Mouse (Mus musculus): Measurements from ENCODE around the gene Zfp219.
"Not testable (repeated sequence)": the region's sequence is repeated elsewhere in the genome, so short reads cannot be mapped to it uniquely, and the experiment has no call there.

Gene Zfp219

DNA sequence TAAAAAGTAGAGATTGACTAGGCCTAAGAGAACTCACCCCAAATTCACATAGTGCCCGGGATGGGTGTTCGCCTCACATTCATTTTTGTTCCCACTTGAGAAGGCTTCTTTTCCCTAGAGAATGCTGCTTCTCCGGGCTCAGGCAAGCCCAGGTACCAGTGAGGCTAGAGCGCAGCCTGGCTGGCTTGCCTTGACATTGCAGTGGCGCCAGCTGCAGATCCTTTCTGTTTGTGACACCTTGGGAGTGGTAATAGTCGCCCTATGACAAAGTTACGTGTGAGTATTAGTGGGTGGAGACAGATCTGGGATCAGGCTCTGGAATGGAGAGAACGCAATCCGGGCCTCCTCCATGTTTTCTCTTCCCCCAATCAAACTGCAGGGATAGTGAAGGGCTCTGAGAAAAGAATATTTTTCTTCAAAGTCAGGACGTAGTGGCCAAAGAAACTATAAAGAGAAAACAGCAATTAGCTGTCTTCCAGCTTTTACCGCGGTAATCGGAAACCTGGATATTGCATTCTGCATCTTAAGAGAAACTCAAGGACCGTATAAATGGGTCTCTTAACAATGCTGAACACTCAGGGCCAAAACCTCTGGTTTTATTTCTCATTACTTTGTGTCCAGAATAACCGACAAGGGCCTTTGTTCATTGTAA lies at the start of gene Zfp219:
TSS of gene Zfp219 (minus strand) at position 248 of the 652 bp plus-strand sequence.
- in situ Hi-C loops (cut with MboI) = loop anchor here (5.0 kb wide), 1 partner anchor 123 kb away; no protein-coding TSS in a partner anchor

DNA sequence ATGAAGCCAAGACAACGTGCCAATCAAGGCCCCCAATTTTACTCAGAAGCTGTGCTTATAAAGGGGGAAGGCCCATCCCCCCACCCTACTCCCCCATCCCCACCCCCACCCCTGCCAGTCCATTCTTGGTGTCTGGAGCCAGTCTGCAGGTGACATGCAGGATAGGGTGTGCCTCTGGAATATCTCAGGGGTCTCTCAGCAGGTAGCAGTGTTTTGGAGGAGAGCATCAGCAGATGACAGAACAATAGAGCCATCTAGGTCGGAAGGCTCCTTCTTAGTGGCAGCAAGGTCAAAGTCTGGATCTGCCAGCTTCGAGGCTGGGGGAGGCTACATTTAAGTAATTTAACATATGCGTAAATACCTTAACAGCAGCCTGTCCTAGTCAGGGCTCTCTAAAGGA lies 45.6 kb upstream of the Zfp219 start:
- in situ Hi-C loops (cut with MboI) = no loop called here

DNA sequence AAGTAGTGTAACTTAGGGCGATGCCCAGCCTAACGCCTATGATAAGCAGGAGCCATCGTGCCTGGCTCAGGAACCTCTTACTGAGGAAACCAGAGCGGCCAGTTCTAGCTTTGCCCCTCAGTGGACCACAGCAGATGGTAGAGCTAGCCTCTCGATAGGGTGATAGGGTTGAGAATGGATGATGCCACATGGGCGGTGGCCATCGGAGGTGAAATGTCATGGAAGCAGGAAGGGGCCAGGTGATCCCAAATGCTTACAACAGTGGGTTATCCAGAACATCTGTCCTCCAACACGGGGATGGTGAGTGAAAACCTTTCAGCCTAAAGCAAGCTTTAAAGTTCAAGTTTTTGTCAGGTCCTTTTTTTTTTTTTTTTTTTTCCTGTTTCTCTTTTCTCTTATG lies 41.3 kb upstream of the Zfp219 start:
- in situ Hi-C loops (cut with MboI) = no loop called here

DNA sequence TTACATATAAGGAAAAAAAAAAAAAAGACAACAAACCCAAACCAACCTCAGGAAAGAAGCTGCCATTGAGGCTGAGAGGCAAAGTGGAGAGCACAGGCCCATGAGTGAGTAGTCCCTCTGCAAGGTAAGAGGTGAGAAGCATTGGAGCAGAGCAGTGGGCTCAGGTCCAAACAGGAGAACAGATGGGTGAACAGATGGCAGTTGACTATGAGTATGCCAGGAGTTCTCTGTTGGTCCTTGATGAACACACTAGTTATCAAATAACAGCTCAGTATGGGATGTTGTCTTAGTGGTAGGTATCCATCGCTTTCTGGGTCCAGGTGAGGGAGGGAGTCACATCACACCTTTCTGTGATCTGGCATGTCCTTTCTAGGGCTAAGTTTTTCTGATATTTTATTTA lies 40.3 kb upstream of the Zfp219 start:
- in situ Hi-C loops (cut with MboI) = no loop called here

DNA sequence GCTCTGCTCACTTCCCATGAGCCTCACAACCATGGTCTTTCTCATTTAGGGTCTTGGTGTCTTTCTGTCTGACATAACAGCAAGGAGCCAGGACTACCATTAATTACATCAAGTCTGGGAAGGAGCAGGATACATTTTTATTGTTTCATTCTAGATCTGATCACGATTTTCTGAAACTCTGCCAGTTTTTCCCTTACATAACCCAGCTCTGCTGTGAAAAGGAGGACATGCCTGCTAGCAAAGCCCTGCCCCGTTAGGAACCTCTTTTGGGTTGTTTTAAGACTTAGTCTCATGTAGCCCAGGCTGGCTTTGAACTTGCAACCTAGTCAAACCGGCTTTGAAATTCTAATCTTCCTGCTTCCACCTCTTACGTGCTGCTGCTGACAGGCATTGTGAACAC lies 39.4 kb upstream of the Zfp219 start:
- in situ Hi-C loops (cut with MboI) = no loop called here

DNA sequence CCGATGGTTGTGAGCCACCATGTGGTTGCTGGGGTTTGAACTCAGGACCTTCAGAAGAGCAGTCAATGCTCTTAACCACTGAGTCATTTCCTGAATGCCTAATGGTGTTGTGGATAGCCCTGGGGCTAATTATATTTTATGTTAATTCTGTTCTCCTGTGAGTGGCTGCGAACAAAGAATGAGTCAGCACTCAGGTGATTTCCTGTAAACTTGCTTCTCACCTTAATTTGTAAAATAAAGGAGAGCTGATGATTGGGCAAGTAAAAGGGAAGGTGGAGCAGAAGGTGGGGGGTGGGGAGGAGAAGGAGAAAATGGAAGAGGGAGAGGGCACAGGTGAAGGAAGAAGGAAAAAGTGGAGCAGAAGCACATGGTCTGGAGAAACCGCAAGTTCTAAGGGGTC lies 32.2 kb upstream of the Zfp219 start:
- in situ Hi-C loops (cut with MboI) = not testable (repeated sequence)

DNA sequence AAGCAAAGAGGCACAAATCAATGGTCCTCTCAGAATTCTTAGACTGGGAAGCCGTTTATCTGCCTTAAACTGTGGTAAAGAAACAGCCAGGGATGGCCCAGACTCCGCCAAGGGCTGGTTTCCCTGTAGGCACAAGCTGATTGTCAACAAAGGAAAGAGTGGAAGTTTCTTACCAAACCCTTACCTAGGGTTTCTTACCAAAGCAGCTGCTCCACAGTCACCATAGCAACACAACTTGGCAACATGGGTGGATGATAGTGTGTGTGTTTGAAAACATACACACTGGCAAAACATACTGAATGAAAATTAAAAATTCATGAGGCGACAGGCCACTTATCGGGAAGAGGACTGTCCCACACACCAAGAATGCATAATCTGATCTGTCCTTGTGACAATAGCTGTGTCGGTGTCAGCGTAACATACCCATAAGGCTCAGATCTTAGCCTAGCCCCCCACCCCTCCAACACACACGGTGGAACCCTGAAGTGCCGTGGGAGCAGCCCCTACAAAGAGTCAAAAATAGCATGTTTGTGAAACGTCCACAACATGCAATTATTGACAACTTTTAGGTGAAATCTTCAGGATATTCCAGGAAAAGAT lies 25.5 kb upstream of the Zfp219 start:
- in situ Hi-C loops (cut with MboI) = no loop called here

DNA sequence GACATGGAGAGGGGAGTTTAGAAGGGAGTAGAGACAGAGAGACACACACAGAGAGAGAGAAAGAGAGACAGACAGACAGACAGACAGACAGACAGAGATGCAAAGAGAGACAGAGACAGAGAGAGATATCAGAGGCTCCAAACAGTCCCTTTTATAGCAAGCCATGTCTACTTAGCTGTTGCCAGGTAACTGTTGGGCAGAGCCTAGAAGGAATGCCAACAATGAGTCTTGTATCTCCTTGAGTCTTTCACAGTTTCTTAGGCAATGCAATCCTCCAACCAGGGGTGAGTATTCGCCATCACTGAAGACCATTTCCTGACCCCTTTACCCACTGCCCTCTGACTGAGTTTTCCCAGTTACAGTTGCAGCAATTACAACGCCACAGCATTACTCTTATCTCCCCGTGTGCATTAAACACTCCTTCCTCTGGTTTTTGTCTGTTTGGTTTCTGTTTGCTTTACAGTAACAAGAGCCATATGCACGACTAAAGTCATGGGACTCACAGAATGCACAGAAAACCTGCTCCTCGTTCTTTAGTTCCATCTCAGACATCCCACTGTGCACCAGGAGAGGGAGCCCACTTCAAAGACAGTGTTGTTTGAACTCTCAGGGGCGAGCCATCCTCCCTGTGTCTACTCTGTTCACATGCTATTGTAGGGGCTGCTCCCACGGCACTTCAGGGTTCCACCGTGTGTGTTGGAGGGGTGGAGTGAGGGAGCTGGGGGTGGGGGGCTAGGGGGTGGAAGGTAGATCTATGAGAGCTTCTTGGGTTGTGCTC lies 24.6 kb upstream of the Zfp219 start:
- in situ Hi-C loops (cut with MboI) = no loop called here

DNA sequence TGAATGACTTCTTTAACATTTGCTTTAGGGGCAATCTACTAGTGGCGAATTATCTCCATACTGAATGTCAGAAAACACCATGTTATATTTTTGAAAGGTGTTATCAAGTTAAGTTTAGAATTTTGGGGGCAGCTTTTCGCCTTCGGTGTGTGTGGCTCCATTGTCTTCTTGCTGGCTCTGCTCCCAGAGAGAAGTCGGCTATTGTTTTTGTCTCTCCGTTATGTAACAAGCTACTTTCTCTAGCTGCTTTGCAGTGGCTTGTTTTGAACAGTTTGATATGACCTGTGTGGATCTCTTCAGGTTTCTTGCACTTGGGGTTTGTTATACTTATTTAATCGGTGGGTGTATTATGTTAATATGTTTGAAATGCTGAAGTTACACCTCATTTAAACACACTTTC lies 22.9 kb upstream of the Zfp219 start:
- in situ Hi-C loops (cut with MboI) = no loop called here

DNA sequence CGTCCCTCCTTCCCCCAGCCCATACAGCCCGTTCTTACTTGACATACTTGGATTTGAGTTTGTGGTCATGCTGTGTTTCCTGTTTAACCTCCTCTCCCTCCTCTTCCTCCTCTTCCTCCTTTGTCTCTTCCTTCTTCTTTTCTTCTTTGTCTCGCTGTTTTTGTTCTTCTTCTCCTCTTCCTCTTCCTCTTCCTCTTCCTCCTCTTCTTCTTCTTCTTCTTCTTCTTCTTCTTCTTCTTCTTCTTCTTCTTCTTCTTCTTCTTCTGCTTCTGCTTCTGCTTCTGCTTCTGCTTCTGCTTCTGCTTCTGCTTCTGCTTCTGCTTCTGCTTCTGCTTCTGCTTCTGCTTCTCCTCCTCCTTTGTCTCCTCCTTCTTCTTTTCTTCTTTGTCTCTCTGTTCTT lies 21.8 kb upstream of the Zfp219 start, which contains the start of gene Olfr221:
TSS of gene Olfr221 (minus strand) at position 101 of the 400 bp plus-strand sequence.
- in situ Hi-C loops (cut with MboI) = not testable (repeated sequence)

DNA sequence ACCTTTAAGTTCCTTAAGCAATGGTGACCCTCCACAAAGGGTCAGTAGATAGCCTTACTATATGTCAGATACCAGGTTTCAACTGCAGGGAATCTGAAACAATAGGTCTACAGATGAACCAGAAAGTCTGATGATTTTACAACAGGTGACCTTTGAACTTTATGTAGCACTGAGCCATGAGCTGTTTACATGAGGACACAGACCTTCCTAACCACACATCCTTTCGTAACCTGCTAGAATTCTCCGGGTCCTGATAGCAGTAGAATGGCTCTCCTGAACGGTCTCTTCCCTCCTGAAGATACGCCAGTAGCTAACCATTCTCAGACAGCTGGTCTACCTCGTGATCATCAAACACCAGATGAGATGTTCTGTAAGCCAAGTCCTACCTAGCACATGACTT lies 18.8 kb upstream of the Zfp219 start:
- in situ Hi-C loops (cut with MboI) = no loop called here

DNA sequence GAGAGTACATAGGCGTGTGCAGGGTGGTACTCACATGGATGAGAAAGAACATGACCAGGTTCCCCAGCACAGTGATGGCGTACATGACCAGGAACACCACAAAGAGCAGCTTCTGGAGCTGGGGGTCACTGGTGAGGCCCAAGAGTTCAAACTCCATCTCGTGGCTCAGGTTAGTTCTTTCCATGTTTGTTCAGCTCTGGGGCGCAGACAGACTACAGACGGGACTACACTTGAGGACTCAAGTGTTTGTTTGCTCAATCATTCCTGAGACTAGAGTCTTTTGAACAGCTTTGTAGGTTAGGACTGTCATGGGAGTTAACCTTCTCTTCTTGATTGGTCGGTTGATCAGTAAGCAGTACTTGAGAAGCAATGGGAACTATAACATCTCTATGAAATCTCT lies 15.4 kb upstream of the Zfp219 start:
- in situ Hi-C loops (cut with MboI) = no loop called here

DNA sequence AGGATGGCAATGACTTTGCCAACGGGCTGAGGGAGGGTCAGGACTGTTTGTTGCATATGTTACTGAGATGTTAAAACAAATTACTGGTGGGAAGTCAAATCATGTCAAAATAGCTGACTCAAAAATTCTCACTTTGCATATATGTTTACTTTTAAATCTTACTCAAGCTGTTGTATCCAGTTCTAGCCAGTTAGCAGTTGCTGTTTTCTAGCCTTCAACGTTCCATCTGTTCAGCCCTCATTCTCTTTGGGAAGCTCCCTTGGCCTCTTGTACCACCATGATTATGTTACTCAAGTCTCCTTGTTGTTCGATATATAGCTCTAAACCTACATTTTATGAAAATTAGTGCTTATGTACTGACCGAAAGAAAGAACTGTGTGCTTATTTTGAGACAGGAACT lies 5.8 kb upstream of the Zfp219 start:
- in situ Hi-C loops (cut with MboI) = no loop called here

DNA sequence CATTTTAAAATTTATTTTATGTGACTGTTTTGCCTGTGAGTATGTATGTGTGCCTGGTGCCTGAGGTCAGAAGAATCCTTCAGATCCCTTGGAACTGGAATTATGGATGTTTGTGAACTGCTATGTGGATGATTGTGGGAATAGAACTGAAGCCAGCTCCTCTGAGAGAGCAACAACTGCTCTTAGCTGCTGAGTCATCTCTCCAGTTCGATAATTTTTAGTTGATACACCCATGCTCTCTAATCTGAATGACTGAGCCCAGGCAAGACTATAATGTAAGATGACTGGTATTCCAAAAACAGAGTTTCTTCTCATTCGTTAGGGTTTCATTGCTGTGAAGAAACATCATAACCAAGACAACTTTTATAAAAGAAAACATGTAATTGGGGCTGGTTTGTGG lies 3.6 kb upstream of the Zfp219 start:
- in situ Hi-C loops (cut with MboI) = loop anchor here (5.0 kb wide), 1 partner anchor 127 kb away; no protein-coding TSS in a partner anchor

DNA sequence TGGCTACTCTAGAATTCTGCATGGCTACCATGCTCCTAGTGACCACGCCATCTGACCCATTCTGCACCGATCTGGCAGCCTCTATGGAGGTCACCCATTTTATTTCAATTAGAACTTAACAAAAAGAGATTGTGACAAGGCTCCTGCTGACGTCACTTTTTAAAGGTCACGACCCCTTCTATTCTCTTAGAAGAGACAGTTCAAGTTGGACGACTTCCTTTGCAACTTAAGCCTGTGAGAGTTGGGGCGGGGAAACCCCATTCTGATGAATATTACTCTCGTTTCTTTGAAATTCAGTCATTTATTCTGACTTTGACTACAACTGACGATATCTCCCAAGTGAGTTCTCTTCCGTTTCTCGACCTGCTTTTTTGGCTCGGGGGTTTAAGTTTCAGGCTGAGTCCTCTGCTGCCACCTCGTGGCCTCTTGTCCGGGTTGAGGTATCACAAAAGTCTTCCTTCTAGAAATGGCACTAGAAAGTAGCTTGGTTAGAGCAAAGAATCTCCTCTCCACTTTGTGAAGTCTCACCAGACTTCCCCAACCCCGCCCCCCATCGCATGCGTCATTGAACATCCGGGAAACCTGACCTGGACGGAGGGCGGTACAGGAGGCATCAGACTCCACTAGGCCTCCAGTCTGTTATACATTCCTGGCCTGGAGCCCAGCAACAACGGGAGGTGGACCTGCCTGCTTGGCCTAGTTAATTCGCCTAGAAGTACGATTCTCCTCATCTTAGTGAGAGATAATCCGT lies 2.4 kb upstream of the Zfp219 start:
- in situ Hi-C loops (cut with MboI) = loop anchor here (5.0 kb wide), 1 partner anchor 126 kb away; no protein-coding TSS in a partner anchor

DNA sequence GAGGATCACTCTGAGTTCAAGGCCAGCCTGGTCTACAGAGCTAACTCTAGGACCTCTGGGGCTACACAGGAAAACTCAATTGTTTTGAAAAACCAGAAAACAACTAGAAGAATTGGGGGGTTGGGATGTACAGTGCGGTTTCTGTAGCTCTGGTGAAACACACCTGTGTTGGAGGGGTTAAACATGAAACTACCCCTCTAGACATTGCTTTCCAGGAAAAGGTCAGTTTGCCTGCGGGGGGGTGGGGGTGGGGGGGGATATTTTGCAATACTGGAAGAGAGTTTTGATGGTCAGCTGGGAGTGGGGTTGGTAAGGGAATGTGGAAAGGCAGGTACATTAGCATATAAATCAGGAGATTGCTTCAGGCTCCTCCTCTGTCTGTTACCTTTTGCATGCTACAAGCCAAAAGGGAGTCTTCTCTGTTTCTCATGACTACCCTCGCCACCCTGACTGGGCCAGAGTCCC lies 1.7 kb upstream of the Zfp219 start:
- in situ Hi-C loops (cut with MboI) = loop anchor here (5.0 kb wide), 1 partner anchor 125 kb away; no protein-coding TSS in a partner anchor

DNA sequence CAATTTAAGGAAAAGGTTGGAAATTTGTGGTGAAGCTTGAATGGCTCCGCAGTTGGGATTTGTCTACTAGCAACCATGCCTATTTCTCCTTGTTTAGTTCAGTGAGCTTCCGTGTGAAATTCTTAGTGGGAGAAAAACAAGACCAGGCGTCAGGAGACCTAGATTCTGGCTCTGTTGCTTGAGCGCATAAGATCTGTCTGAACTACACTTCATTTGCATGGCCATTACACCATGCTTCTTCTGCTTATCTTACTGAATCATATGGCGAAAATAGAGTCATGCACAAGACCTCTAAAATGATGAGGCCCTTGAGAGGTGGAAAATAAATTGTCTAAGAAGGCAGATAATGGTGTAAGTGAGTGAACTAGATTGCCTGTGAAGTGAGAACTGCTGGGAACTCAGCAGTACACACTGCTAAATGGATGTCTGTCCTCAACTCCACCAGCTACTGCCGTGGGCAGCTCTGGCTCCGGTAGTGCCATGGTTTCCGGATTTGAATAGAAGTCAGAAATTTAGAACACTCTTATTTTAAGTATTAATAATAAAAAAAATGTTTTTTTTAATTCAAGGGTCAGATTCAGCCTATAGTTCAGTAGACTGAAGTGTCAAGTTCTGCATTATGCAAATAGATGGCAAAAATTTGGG lies 1.2 kb upstream of the Zfp219 start:
- in situ Hi-C loops (cut with MboI) = loop anchor here (5.0 kb wide), 1 partner anchor 124 kb away; no protein-coding TSS in a partner anchor

DNA sequence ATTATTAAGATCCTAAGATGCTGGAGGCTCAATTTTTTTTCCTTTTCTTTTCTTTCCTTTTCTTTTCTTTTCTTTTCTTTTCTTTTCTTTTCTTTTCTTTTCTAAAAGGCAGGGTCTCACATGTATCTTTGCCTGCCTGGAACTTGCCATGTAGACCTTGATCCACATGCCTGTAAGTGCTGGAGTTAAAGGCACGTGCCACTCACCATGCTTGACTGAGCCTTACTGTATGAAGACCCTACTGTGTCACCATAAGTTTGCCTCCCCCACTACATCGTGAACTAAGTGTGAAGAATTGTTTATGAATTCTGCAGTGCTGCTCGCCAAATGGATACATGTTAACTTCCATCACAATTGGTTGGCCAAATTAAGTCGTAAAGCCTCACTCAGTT lies 601 bp upstream of the Zfp219 start:
- in situ Hi-C loops (cut with MboI) = loop anchor here (5.0 kb wide), 1 partner anchor 124 kb away; no protein-coding TSS in a partner anchor

DNA sequence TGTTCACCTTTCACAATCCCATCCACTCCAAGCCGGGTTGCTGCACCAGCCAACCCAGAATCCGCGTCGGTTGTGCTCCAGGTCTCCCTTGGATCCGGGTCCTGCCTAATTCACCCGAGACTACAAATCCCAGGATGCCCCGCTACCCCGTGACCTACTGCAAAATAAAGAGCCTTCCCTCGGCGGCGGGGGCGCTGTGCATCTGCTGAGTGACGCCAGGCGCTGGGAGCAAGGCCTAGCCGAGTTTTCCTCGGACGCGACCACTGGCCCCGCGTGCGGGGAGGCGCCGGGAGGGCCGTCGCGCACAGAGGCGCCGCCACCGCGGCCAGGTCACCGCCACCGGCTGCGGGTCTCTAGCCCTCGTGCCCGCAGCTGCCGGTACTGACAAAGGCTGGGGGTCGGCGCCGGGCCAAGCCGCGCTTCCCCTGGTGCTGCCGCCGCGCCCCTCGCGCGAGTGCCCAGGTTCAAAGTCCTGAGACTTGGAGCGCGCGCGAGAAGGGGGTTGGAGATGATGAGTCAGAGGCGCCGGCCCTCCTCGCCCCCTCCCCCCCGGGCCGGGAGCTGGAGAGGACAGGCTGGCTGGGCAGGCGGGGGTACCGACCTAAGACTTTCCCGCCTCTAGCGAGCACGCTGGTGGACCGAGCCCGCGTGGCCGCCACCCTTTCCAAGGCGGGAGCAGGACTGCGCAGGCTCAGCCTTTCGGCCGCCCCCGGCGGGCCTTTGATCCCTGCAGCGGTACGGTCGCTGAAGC lies 768 bp downstream of the Zfp219 start:
- in situ Hi-C loops (cut with MboI) = loop anchor here (5.0 kb wide), 1 partner anchor 122 kb away; no protein-coding TSS in a partner anchor

DNA sequence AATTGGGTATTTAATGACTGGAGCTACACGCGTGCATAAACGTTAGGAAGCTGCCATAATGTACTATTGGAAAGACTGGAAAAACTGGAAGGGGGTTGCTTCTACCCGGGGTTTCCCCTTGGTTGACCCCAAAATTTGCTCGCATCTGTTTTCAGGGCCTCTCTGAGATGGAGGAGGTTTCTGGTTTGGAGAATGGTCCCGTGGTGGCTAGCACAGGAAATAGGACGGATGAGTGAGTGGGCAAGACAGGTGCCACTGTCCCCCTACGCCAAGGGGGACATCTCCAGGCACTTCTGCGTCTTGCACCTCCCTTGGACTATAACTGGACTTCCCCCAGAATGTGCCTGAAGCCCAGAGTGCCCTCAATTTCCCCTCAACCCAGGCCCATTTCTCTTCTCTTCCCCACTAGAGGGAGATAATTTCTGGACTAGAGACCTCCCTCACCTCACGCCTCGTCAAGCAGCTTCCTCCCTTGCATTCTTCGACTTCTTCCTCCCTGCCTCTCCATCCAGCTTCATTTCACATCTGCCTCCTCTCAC lies 1.4 kb downstream of the Zfp219 start:
- in situ Hi-C loops (cut with MboI) = no loop called here
